Mouse (Mus musculus): ENCODE measurements around the gene Zdhhc22. TPM values are rescaled to one million over a fixed set of nuclear protein-coding genes. Genes with fewer than 3 reads are reported as not detected.

Gene Zdhhc22
- total and polyA plus RNA-seq, 3 experiments, result not detected

DNA sequence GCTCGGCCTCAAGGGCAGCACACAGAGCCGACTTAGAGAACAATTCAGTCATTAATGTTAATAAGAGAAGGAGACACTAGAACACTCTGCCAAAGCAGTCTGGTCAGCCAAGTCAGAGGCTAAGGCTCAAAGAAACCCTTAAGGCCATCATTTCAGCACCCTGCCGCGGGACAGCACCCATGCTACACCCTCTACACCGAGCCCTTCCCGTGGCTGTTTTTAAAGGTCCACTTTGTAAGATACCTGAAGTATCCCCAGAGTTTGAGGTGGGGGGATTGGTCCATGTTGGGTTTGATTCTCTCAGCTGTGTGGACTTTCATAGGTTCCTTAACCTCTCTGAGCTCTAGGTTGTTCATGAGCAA lies 6.1 kb downstream of the Zdhhc22 start:
- peaks cover 91% of the 10 kb centered on the region for H3K27me3 ChIP-seq (replicated peaks)
- peak; percentile 33 for DNase-seq (ENCODE audit: extremely low read depth)
- peaks cover 6 to 8% of the 10 kb centered on the region in 2 experiments for H3K4me1 ChIP-seq (ENCODE audit: control insufficient read depth in 1 of 2, insufficient read depth in 2 of 2)
- no peak overlapping the region for H3K27ac ChIP-seq (ENCODE audit: insufficient read depth, low read depth)
- dilution Hi-C loops (cut with MboI; ENCODE audit: extremely low pct_ligation_motif_present, extremely low pct_unique_long_range_greater_than_20kb, low sequenced_read_pairs) (no loop called here), in situ Hi-C loops (cut with MboI; ENCODE audit: low pct_ligation_motif_present, low pct_unique_long_range_greater_than_20kb, low sequenced_read_pairs) (no loop called here)
- no peaks in the 10 kb centered on the region for H3K36me3 ChIP-seq (replicated peaks in 1 of 2; ENCODE audit: control insufficient read depth in 1 of 2, insufficient read depth in 1 of 2, low read length in 1 of 2)
- no peaks in the 10 kb centered on the region for H3K79me2 ChIP-seq (replicated peaks; ENCODE audit: control insufficient read depth, extremely low read depth, insufficient read depth, poor library complexity, severe bottlenecking)
- H3K4me2 ChIP-seq (ENCODE audit: insufficient read depth, low read depth, poor library complexity, severe bottlenecking), result no peak overlapping the region
- no peak overlapping the region for H3K9ac ChIP-seq (ENCODE audit: insufficient read depth, low read depth)
- no peaks in the 10 kb centered on the region for H3K9me3 ChIP-seq (replicated peaks; ENCODE audit: low read length)
- H3K4me3 ChIP-seq (replicated peaks in 1 of 3; ENCODE audit: low read depth in 2 of 3, low read length in 2 of 3, poor library complexity in 1 of 3), result no peak overlapping the region
- TF ChIP-seq MAFK (IDR thresholded peaks at IDR 0.05; ENCODE audit: insufficient replicate concordance, low read length) (no peak), SIN3A (IDR thresholded peaks at IDR 0.05; ENCODE audit: low read length) (peak; percentile 58; the same call in 1 of the 2 replicates), MAX (IDR thresholded peaks at IDR 0.05; ENCODE audit: low read length) (no peak), HCFC1 (IDR thresholded peaks at IDR 0.05; ENCODE audit: low read depth, low read length) (no peak), EP300 (IDR thresholded peaks at IDR 0.05; ENCODE audit: low read length) (no peak), POLR2AphosphoS2 (IDR thresholded peaks at IDR 0.05; ENCODE audit: low read depth, low read length) (no peak), ZKSCAN1 (IDR thresholded peaks at IDR 0.05; ENCODE audit: borderline replicate concordance, low read depth, low read length) (no peak), MAZ (IDR thresholded peaks at IDR 0.05; ENCODE audit: low read depth, low read length) (no peak), ETS1 (conservative IDR thresholded peaks at IDR 0.05; ENCODE audit: low read depth, low read length) (no peak), MXI1 (IDR thresholded peaks at IDR 0.05; ENCODE audit: low read depth, low read length) (peak; percentile 50), USF1 (IDR thresholded peaks at IDR 0.05; ENCODE audit: low read depth, low read length) (no peak), MEF2A (IDR thresholded peaks at IDR 0.05; ENCODE audit: borderline replicate concordance, low read depth, low read length) (no peak), SMC3 (IDR thresholded peaks at IDR 0.05; ENCODE audit: low read depth, low read length) (no peak), PAX5 (IDR thresholded peaks at IDR 0.05; ENCODE audit: low read length) (no peak)

DNA sequence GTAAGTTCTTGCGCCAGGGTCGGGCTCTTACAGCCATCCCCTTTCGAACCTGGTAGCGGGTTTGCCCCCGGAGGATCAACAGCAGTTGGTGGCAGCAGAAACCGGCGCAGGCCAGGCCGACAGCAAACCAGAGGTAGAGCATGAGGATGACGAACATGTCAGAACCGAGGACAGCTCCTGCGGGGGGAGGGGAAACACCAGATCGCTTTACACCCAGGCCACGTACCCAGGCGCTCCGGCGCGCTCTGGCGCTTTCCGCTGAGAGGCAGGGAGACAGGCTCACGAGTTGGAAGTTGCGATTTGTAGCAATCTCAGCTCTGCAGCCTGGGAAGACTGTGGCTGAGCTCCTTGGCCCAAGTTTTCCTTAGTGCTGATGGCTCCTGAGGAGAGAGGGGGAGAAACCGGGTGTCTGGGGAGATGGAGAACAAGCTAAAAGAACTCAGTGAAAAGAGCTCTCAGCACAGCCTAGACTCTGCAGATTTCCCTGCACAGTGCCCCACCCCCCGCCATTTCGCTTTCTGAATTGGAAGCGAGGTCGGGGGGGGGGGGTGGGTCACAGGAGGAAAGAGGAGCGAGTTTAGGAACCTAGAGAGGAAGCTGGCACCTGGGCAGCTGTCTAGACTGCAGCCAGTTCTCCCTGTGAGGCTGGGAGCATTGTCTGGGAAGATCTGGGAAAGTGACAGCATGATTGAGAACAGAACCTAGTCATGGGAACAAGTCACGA lies 6.6 kb downstream of the Zdhhc22 start:
- peak; percentile 51 for DNase-seq (ENCODE audit: extremely low read depth)
- Histone ChIP-seq H3K9ac (ENCODE audit: insufficient read depth, low read depth) (no peak overlapping the region), H3K36me3 (replicated peaks in 1 of 2; ENCODE audit: control insufficient read depth in 1 of 2, insufficient read depth in 1 of 2, low read length in 1 of 2) (no peaks in the 10 kb centered on the region), H3K27me3 (replicated peaks) (peaks cover 90% of the 10 kb centered on the region), H3K4me1 (ENCODE audit: control insufficient read depth in 1 of 2, insufficient read depth in 2 of 2) (peaks cover 6 to 8% of the 10 kb centered on the region in 2 experiments), H3K9me3 (replicated peaks; ENCODE audit: low read length) (no peaks in the 10 kb centered on the region), H3K79me2 (replicated peaks; ENCODE audit: control insufficient read depth, extremely low read depth, insufficient read depth, poor library complexity, severe bottlenecking) (no peaks in the 10 kb centered on the region), H3K4me3 (replicated peaks in 1 of 3; ENCODE audit: low read depth in 2 of 3, low read length in 2 of 3, poor library complexity in 1 of 3) (no peak overlapping the region), H3K4me2 (ENCODE audit: insufficient read depth, low read depth, poor library complexity, severe bottlenecking) (peak overlapping the region; percentile 17; the same call in 1 of the 2 replicates), H3K27ac (ENCODE audit: insufficient read depth, low read depth) (no peak overlapping the region)
- in situ Hi-C loops (cut with MboI; ENCODE audit: low pct_ligation_motif_present, low pct_unique_long_range_greater_than_20kb, low sequenced_read_pairs) (no loop called here), dilution Hi-C loops (cut with MboI; ENCODE audit: extremely low pct_ligation_motif_present, extremely low pct_unique_long_range_greater_than_20kb, low sequenced_read_pairs) (no loop called here)
- TF ChIP-seq SIN3A (IDR thresholded peaks at IDR 0.05; ENCODE audit: low read length) (0 out of 2 replicates have a peak, but pooled peaks have one; percentile 40), JUND (conservative IDR thresholded peaks at IDR 0.05; ENCODE audit: low read depth, low read length) (no peak), SMC3 (IDR thresholded peaks at IDR 0.05; ENCODE audit: low read depth, low read length) (no peak), ETS1 (conservative IDR thresholded peaks at IDR 0.05; ENCODE audit: low read depth, low read length) (no peak), CHD2 (IDR thresholded peaks at IDR 0.05; ENCODE audit: low read length) (0 out of 2 replicates have a peak, but pooled peaks have one; percentile 51), MXI1 (IDR thresholded peaks at IDR 0.05; ENCODE audit: low read depth, low read length) (peak; percentile 72)
